Mouse (Mus musculus) cerebellum, adult 9-10 months (tissue): ENCODE results near the gene Cenpf.
A peak's percentile ranks its signal among the peaks of the same experiment; 100 is the strongest.
"Not testable (repeated sequence)": the region's sequence is repeated elsewhere in the genome, so short reads cannot be mapped to it uniquely, and the experiment has no call there.

Source experiments
- DNase-seq: peaks from one replicate; pipeline ENCODE4 v3.0.0; 2022

Gene Cenpf

DNA sequence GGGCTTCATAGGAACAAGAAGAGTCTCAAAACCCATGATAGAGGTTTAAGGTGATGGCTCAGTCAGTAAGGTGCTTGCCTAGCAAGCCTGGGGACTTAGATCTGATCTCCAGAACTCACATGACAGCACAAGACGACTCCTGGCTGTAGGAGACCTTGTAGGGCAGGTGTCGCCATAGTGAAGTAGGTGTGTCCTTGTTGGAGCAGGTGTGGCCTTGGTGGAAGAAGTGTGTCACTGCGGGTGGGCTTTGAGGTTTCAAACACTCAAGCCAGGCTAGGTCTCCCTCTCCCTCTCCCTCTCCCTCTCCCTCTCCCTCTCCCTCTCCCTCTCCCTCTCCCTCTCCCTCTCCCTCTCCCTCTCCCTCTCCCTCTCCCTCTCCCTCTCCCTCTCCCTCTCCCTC lies 4.6 kb upstream of the Cenpf start:
- not testable (repeated sequence) for DNase-seq

DNA sequence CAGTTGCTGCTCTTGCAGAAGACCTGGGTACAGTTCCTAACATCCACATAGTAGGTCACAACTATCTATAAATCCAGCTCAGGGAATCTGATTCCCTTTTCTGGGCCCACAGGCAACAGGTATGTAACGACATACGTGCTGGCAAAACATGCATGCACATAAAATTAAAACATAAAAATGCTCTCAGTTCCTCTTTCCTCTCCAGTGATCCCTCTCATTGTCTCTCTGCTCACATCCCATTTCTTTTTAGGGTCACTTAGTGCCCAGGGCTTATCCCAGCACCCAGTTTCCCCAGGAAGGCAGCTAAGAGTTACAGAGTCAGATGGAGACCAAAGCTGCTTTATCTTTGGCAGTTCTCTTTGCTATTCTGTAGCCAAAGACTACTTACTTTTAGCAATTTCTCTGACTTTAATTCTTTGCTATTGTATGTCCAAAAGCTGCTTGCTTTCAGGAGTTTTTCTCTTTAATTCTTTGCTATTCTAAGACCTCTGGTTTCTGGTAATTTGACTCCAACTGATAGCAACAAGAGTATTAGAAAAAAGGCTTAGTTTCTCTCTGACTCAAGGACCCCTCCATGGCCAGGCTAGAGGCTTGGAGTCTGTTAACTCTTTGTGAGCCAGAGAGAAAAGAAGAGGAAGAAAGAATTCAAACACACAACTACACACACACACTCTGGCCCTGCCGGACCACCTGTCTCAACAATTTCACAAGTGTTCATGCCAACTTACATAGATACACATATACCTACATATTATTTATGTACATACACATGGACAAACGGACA lies 1.4 kb upstream of the Cenpf start:
- no peak for DNase-seq

DNA sequence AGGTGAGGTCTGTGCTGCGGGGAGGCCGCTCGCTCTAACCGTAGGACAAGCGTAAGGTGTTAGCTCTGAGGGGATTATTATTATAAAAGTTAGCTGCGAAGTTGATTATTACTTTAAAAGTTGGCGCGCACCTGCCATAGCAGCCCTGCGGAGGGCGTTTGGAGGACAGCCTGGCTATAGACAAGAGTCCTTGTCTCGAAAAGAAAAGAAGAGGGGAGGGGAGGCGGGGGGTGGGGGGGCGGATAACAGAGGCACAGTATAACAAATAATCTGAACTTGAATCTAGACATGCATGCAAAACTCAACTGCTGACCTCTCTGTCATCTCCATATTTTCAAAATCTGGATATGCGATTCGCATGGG lies 483 bp upstream of the Cenpf start:
- no peak for DNase-seq

GRCm38 (mm10) chr1:189686025-189686424 lies 1.9 kb downstream of the Cenpf start:
- no peak for DNase-seq

GRCm38 (mm10) chr1:189684786-189685415 lies 3.0 kb downstream of the Cenpf start:
- DNase-seq: no peak

- DNase-seq: peak; percentile 79
These were observed 8.3 kb downstream of the Cenpf start for GRCm38 (mm10) chr1:189679555-189679954.

- DNase-seq: no peak
These were observed 11.9 kb downstream of the Cenpf start for GRCm38 (mm10) chr1:189675953-189676352.

DNA sequence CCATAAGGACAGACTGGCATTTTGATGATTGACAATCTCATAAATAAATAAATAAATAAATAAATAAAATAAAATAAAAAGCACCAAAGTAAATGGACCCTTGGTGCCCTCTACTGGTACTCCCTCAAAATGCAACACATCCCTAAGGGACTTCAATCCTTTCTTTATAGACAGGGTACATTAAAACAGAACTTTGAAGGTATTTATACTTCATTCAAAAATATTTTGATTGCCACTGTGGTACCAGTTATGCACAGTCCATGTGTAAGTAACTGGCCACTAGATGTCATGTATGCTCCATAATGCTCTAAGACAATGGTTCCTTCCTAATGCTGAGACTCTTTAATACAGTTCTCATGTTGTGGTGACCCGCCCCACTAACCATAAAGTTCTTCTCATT lies 12.5 kb downstream of the Cenpf start:
- DNase-seq: peak; percentile 68

GRCm38 (mm10) chr1:189665966-189666365 lies 21.9 kb downstream of the Cenpf start:
- no peak for DNase-seq

DNA sequence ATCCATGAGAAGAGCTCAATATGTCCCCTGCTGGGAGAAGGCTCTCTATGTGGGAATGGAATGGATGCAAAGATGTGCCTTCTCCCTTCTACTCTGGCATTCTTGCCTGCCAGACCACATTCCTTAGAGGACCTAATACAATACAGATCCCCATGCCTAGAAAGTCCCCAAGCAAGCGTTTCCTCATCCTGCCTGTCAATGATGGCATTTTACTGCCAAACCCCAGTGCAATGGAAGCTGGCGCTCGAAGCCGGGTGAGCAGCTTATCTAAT lies 23.1 kb downstream of the Cenpf start:
- DNase-seq: peak; percentile 13

- no peak for DNase-seq
These were observed 23.6 kb downstream of the Cenpf start for GRCm38 (mm10) chr1:189664061-189664872.

DNA sequence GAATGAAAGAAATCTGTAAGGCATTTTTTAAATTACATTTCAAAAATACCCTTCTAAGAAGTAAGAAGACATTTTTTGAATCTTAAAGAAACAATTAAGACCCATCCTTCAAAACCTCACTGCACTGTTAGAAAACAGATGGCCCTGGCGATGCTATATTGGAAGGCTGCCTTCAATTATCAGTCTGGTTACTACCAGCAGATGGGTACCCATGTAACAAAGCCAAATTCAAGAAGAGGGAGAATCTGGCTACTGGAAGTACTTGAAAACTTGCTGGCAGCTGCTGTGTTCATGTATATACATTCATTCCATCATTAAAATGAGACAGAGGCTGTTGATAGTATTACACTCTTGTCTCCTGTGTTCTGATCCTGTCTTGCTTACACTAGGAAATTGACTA lies 24.4 kb downstream of the Cenpf start:
- peak; percentile 84 for DNase-seq

GRCm38 (mm10) chr1:189661856-189662255 lies 26.0 kb downstream of the Cenpf start:
- DNase-seq: peak; percentile 69

GRCm38 (mm10) chr1:189657406-189657805 lies 30.5 kb downstream of the Cenpf start:
- DNase-seq: no peak

GRCm38 (mm10) chr1:189653746-189654145 lies 34.1 kb downstream of the Cenpf start:
- DNase-seq: no peak

GRCm38 (mm10) chr1:189646597-189646996 lies 41.3 kb downstream of the Cenpf start:
- DNase-seq: no peak

DNA sequence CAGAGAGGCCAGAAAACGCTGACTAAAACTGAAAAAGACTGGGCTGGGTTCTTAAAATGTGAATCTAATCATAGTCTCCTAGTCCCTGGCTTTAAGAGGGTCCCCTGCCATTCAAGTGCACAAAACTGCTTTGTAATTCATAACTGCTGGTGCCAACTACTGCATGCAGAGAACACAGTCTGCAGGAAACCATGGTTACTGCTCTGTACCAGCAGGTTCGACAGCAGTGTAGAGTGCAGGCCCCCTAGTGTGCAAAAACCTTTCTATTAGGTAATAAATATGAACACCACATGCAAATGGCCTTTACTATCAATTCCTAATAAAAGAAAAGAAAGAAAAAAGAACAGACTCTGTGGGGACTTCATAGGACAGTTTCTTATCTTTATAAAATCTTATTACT lies 42.5 kb downstream of the Cenpf start:
- no peak for DNase-seq

GRCm38 (mm10) chr1:189644700-189645345 lies 43.1 kb downstream of the Cenpf start:
- DNase-seq: no peak

GRCm38 (mm10) chr1:189639581-189639980 lies 48.3 kb downstream of the Cenpf start:
- no peak for DNase-seq

- no peak for DNase-seq
These were observed 54.1 kb downstream of the Cenpf start for GRCm38 (mm10) chr1:189633791-189634190.

DNA sequence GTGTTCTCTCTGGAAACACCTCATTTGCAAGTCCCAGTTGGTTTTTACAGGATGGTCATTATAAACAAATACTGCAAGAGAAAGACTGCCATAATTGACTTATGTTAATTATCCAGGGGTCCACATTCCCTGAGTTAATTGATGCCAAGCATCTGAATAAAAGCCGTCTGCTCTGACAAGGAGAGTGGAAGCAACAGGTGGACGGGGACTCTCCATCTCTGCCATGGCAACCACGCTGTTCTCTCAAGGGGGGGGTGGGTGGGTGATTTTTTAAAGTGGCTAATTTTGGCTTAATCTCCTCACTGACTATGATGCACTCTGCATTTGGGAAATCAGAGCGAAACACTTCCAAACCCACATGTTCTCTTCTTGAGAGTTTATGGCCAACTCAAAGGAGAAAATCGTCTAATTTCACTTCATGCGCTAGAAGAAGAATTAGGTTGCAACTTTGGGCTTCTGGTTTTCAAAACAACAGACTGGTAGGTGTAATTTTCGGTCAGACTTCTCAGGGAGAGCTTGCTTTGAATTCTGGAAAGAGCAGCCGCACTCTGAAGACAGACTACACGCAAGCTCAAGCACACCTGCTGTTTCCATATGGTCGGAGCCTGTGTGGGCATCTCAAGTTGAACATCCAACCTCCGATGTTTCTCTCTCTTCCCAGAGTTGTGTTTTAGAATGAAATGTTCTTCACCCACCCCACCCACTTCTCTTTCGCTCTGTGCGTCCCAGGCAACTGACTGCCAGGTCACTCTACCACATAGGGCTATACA lies 55.8 kb downstream of the Cenpf start:
- DNase-seq: no peak

DNA sequence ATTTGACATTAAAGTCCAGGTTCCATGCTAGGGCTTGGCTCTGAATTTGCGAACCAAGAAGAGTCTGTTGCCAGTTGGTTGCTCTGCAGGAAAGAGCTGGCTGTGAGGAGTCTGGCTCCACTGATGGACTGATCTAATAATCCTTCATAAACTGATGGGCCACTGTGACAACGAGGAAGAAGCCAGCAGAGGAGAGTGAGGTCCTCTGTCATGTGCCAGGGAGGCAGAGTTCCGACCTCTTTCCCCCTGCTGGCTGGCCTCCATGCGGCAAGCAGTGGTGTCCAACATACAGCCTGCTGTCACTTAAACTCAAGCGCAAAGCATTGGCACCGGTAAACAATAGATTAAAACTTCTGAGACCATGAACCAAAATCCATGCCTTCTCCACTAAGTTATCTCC lies 57.9 kb downstream of the Cenpf start:
- DNase-seq: peak; percentile 3
